Mouse (Mus musculus) heart, embryonic 13.5 days (tissue): Measurements from ENCODE around the gene Galnt12. TPM values are rescaled to one million over a fixed set of nuclear protein-coding genes. Genes with fewer than 3 reads are reported as not detected.
A peak's percentile ranks its signal among the peaks of the same experiment; 100 is the strongest.

ENCODE experiments used
- ATAC-seq: fragments of 200-750 bp; cut with Nextera tagmentation; 2 replicates; pipeline ENCODE4 v1.8.0; 2017; ENCODE audit warnings: moderate TSS enrichment; ENCODE audit not compliant: insufficient number of reproducible peaks, low FRiP score, low TSS enrichment; ENCODE audit errors: extremely low read depth
- H3K27ac ChIP-seq: fragments of 300-500 bp; sonication (generic); replicated peaks from 2 replicates; pipeline ENCODE4 v1.5.1; 2015; ENCODE audit warnings: moderate library complexity, mild to moderate bottlenecking, inconsistent platforms
- H3K27me3 ChIP-seq: fragments of 300-500 bp; sonication (generic); replicated peaks from 2 replicates; pipeline ENCODE4 v1.6.1; 2015; ENCODE audit warnings: mild to moderate bottlenecking, inconsistent platforms
- H3K36me3 ChIP-seq: fragments of 300-500 bp; sonication (generic); 2 replicates; pipeline ENCODE4 v1.6.1; 2015; ENCODE audit warnings: mild to moderate bottlenecking, inconsistent platforms
- H3K4me1 ChIP-seq: fragments of 300-500 bp; sonication (generic); 2 replicates; pipeline ENCODE4 v1.6.1; 2015; ENCODE audit warnings: inconsistent platforms
- H3K4me2 ChIP-seq: fragments of 300-500 bp; sonication (generic); 2 replicates; pipeline ENCODE4 v1.6.1; 2015; ENCODE audit warnings: inconsistent platforms, mild to moderate bottlenecking, moderate library complexity
- H3K4me3 ChIP-seq: fragments of 300-500 bp; sonication (generic); 2 replicates; pipeline ENCODE4 v1.5.1; 2015; ENCODE audit warnings: moderate library complexity, mild to moderate bottlenecking, inconsistent platforms
- H3K9ac ChIP-seq: fragments of 300-500 bp; sonication (generic); 2 replicates; pipeline ENCODE4 v1.6.1; 2015; ENCODE audit warnings: inconsistent platforms, mild to moderate bottlenecking, moderate library complexity
- H3K9me3 ChIP-seq: fragments of 300-500 bp; sonication (generic); 2 replicates; pipeline ENCODE4 v1.6.1; 2016; ENCODE audit warnings: inconsistent platforms
- WGBS: fragments of 180-500 bp; shearing (Covaris S2); methylation state at CpG from one replicate; pipeline ENCODE4 v1.1.7; 2015; ENCODE audit warnings: mixed read lengths; 5-methylcytosine and 5-hydroxymethylcytosine counted together
- polyA plus RNA-seq: library from polyadenylated mRNA; unstranded; fragments of >200 nt; fragmentation: Nextera tagmentation; extraction: Ambion mirVana; gene quantifications from 2 replicates; pipeline ENCODE4 v1.2.1, GENCODE M21; 2015

The Galnt12 gene
- polyA plus RNA-seq, 1 experiment from 2014 or later = 1.4 TPM

- Histone ChIP-seq H3K9ac (no peak overlapping the region), H3K27me3 (no peaks in the 10 kb centered on the region), H3K4me1 (no peaks in the 10 kb centered on the region), H3K4me3 (no peak overlapping the region), H3K27ac (no peak overlapping the region), H3K36me3 (no peaks in the 10 kb centered on the region), H3K9me3 (no peaks in the 10 kb centered on the region), H3K4me2 (no peak overlapping the region)
- 84% methylated on average over 10 of the region's 10 CpGs for WGBS
- no peak for ATAC-seq
Observed at GRCm38 (mm10) chr4:47103561-47103960, 11.9 kb downstream of the Galnt12 start.

GRCm38 (mm10) chr4:47111885-47112284 is 20.2 kb downstream of the Galnt12 start:
- H3K9me3 ChIP-seq = no peaks in the 10 kb centered on the region
- no peaks in the 10 kb centered on the region for H3K36me3 ChIP-seq
- H3K4me1 ChIP-seq = peaks cover 6% of the 10 kb centered on the region
- H3K9ac ChIP-seq = no peak overlapping the region
- H3K27ac ChIP-seq = no peak overlapping the region
- peaks cover 4% of the 10 kb centered on the region; the same call in 1 of the 2 replicates for H3K27me3 ChIP-seq
- ATAC-seq = no peak
- 50% methylated on average over 9 of the region's 9 CpGs for WGBS
- no peak overlapping the region for H3K4me3 ChIP-seq
- H3K4me2 ChIP-seq = no peak overlapping the region

- Histone ChIP-seq H3K9me3 (no peaks in the 10 kb centered on the region), H3K27ac (no peak overlapping the region), H3K4me2 (0 out of 2 replicates have a peak overlapping the region, but pooled peaks have one; percentile 22), H3K9ac (no peak overlapping the region), H3K4me1 (peaks cover 6% of the 10 kb centered on the region), H3K4me3 (no peak overlapping the region), H3K36me3 (no peaks in the 10 kb centered on the region), H3K27me3 (peaks cover 4% of the 10 kb centered on the region; the same call in 1 of the 2 replicates)
- WGBS = 40% methylated on average over 9 of the region's 9 CpGs
- ATAC-seq = no peak
Observed at GRCm38 (mm10) chr4:47112560-47112959, 20.9 kb downstream of the Galnt12 start.

- Histone ChIP-seq H3K36me3 (no peaks in the 10 kb centered on the region), H3K4me3 (no peak overlapping the region), H3K9me3 (peaks cover 7% of the 10 kb centered on the region; the same call in 1 of the 2 replicates), H3K27ac (no peak overlapping the region), H3K9ac (no peak overlapping the region), H3K4me1 (no peaks in the 10 kb centered on the region), H3K27me3 (peaks cover 8% of the 10 kb centered on the region; the same call in 1 of the 2 replicates), H3K4me2 (no peak overlapping the region)
- WGBS = 56% methylated on average over 13 of the region's 13 CpGs
- no peak for ATAC-seq
Observed at GRCm38 (mm10) chr4:47122051-47122706, 30.5 kb downstream of the Galnt12 start.

- H3K4me1 ChIP-seq = no peaks in the 10 kb centered on the region
- WGBS = 84% methylated on average over 9 of the region's 9 CpGs
- H3K36me3 ChIP-seq = no peaks in the 10 kb centered on the region
- H3K4me3 ChIP-seq = no peak overlapping the region
- peaks cover 8% of the 10 kb centered on the region; the same call in 1 of the 2 replicates for H3K27me3 ChIP-seq
- H3K9ac ChIP-seq = no peak overlapping the region
- peaks cover 7% of the 10 kb centered on the region; the same call in 1 of the 2 replicates for H3K9me3 ChIP-seq
- H3K27ac ChIP-seq = no peak overlapping the region
- H3K4me2 ChIP-seq = no peak overlapping the region
- ATAC-seq = no peak
Observed at GRCm38 (mm10) chr4:47124140-47124711, 32.5 kb downstream of the Galnt12 start.

GRCm38 (mm10) chr4:47128515-47128914 is 36.8 kb downstream of the Galnt12 start:
- Histone ChIP-seq H3K4me1 (no peaks in the 10 kb centered on the region), H3K9ac (no peak overlapping the region), H3K27ac (no peak overlapping the region), H3K36me3 (no peaks in the 10 kb centered on the region), H3K27me3 (0 out of 2 replicates have a peak, but pooled peaks cover 3% of the 10 kb centered on the region), H3K4me2 (no peak overlapping the region), H3K4me3 (no peak overlapping the region), H3K9me3 (peaks cover 7% of the 10 kb centered on the region; the same call in 1 of the 2 replicates)
- no peak for ATAC-seq
- 63% methylated on average over 7 of the region's 7 CpGs for WGBS

- peaks cover 7% of the 10 kb centered on the region; the same call in 1 of the 2 replicates for H3K9me3 ChIP-seq
- no peak overlapping the region for H3K27ac ChIP-seq
- H3K4me2 ChIP-seq = no peak overlapping the region
- no peaks in the 10 kb centered on the region for H3K36me3 ChIP-seq
- 0 out of 2 replicates have a peak, but pooled peaks cover 5% of the 10 kb centered on the region for H3K27me3 ChIP-seq
- H3K4me1 ChIP-seq = no peaks in the 10 kb centered on the region
- no peak overlapping the region for H3K4me3 ChIP-seq
- no peak overlapping the region for H3K9ac ChIP-seq
- ATAC-seq = no peak
- WGBS = 68% methylated on average over 4 of the region's 4 CpGs
Observed at GRCm38 (mm10) chr4:47129572-47129971, 37.9 kb downstream of the Galnt12 start.

GRCm38 (mm10) chr4:47130111-47131050 is 38.7 kb downstream of the Galnt12 start:
- Histone ChIP-seq H3K4me2 (no peak overlapping the region), H3K4me1 (no peaks in the 10 kb centered on the region), H3K27ac (no peak overlapping the region), H3K4me3 (no peak overlapping the region), H3K27me3 (0 out of 2 replicates have a peak, but pooled peaks cover 5% of the 10 kb centered on the region), H3K9me3 (peaks cover 7% of the 10 kb centered on the region; the same call in 1 of the 2 replicates), H3K9ac (no peak overlapping the region), H3K36me3 (no peaks in the 10 kb centered on the region)
- no peak for ATAC-seq
- WGBS = 73% methylated on average over 8 of the region's 8 CpGs

GRCm38 (mm10) chr4:47131931-47132330 is 40.2 kb downstream of the Galnt12 start:
- Histone ChIP-seq H3K4me1 (no peaks in the 10 kb centered on the region), H3K27ac (no peak overlapping the region), H3K27me3 (0 out of 2 replicates have a peak, but pooled peaks cover 5% of the 10 kb centered on the region), H3K4me2 (no peak overlapping the region), H3K9ac (no peak overlapping the region), H3K36me3 (no peaks in the 10 kb centered on the region), H3K4me3 (no peak overlapping the region), H3K9me3 (peaks cover 3% of the 10 kb centered on the region; the same call in 1 of the 2 replicates)
- 76% methylated on average over 3 of the region's 3 CpGs for WGBS
- no peak for ATAC-seq

- Histone ChIP-seq H3K27me3 (0 out of 2 replicates have a peak, but pooled peaks cover 5% of the 10 kb centered on the region), H3K4me3 (no peak overlapping the region), H3K4me1 (no peaks in the 10 kb centered on the region), H3K4me2 (no peak overlapping the region), H3K9ac (no peak overlapping the region), H3K27ac (no peak overlapping the region), H3K36me3 (no peaks in the 10 kb centered on the region), H3K9me3 (no peaks in the 10 kb centered on the region)
- no peak for ATAC-seq
- WGBS = 70% methylated on average over 3 of the region's 3 CpGs
Observed at GRCm38 (mm10) chr4:47132413-47132812, 40.7 kb downstream of the Galnt12 start.

GRCm38 (mm10) chr4:47136699-47137101 is 45.0 kb downstream of the Galnt12 start:
- no peak overlapping the region for H3K4me3 ChIP-seq
- H3K4me1 ChIP-seq = peaks cover 13% of the 10 kb centered on the region
- H3K27ac ChIP-seq = no peak overlapping the region
- no peak overlapping the region for H3K4me2 ChIP-seq
- no peaks in the 10 kb centered on the region for H3K9me3 ChIP-seq
- 62% methylated on average over 8 of the region's 8 CpGs for WGBS
- H3K9ac ChIP-seq = no peak overlapping the region
- no peaks in the 10 kb centered on the region for H3K36me3 ChIP-seq
- 0 out of 2 replicates have a peak, but pooled peaks cover 11% of the 10 kb centered on the region for H3K27me3 ChIP-seq
- no peak for ATAC-seq
